Mouse (Mus musculus) myocyte (in vitro differentiated cells): ENCODE results near the gene Mctp1.

Experiments used
- CEBPB ChIP-seq: IDR thresholded peaks from 2 replicates; pipeline ENCODE4 v1.6.1; 2011; ENCODE audit warnings: mild to moderate bottlenecking, moderate library complexity; ENCODE audit not compliant: poor library complexity, insufficient read depth, severe bottlenecking
- E2F4 ChIP-seq: IDR thresholded peaks from one replicate; pipeline ENCODE4 v1.6.1; 2011; ENCODE audit warnings: mild to moderate bottlenecking, control low read depth, moderate library complexity; ENCODE audit not compliant: insufficient read depth
- MAX ChIP-seq: IDR thresholded peaks from one replicate; pipeline ENCODE4 v1.6.1; 2011; ENCODE audit warnings: low read depth, mild to moderate bottlenecking, control low read depth
- MYOD1 ChIP-seq, 3 experiments: IDR thresholded peaks; one replicate each; pipeline ENCODE4 v1.6.1; 2011; ENCODE audit warnings: control low read depth in 2 of 3, low read depth in 2 of 3, mild to moderate bottlenecking in 2 of 3, moderate library complexity in 1 of 3; ENCODE audit not compliant: insufficient read length in 2 of 3, control insufficient read depth in 1 of 3
- POLR2A ChIP-seq: IDR thresholded peaks from one replicate; pipeline ENCODE4 v1.6.1; 2011; ENCODE audit warnings: low read depth, mild to moderate bottlenecking, control low read depth, moderate library complexity; ENCODE audit not compliant: insufficient read length
- POLR2AphosphoS2 ChIP-seq: IDR thresholded peaks from one replicate; pipeline ENCODE4 v1.6.1; 2011; ENCODE audit warnings: low read depth, control low read depth; ENCODE audit not compliant: insufficient read length
- REST ChIP-seq: IDR thresholded peaks from one replicate; pipeline ENCODE4 v1.6.1; 2011; ENCODE audit warnings: mild to moderate bottlenecking, control low read depth, moderate library complexity; ENCODE audit not compliant: insufficient read depth, insufficient read length
- TCF12 ChIP-seq: IDR thresholded peaks from one replicate; pipeline ENCODE4 v1.6.1; 2011; ENCODE audit warnings: mild to moderate bottlenecking, control low read depth; ENCODE audit not compliant: poor library complexity, insufficient read depth, severe bottlenecking
- USF1 ChIP-seq: IDR thresholded peaks from one replicate; pipeline ENCODE4 v1.6.1; 2011; ENCODE audit warnings: low read depth, mild to moderate bottlenecking, control low read depth, moderate library complexity

DNA sequence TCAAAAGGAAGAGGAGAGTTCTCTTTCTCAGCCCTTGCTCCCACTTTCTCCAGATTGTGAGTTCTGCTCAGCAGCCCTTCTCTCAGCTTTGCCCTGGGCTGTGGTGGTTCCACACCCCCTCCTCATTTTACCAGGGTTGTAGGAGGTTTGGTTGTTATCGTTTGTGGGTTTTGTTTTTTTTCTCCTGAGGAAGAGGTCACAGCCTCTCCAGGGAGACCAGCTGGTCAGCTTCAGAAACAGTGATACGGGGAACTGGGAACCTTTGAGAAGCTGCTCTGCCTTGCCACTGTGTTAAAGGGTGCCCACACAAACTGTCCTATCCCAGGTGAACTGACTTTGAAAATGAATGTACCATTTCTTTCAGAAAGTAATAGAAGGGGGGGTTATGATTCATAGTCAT is 425.5 kb downstream of the Mctp1 start:
- no peak for TF ChIP-seq USF1
- TF ChIP-seq POLR2A: no peak
- TF ChIP-seq MAX: no peak
- no peak for TF ChIP-seq TCF12
- no peak for TF ChIP-seq CEBPB
- no peak for TF ChIP-seq MYOD1 (IDR thresholded peaks at IDR 0.05; ENCODE audit: control insufficient read depth in 1 of 3, insufficient read length in 2 of 3, low read depth in 2 of 3)
- TF ChIP-seq REST: no peak
- TF ChIP-seq POLR2AphosphoS2: no peak
- TF ChIP-seq E2F4: no peak
